Mouse (Mus musculus) ES-Bruce4 (cell line): ENCODE measurements at regions not wholly inside any gene's neighbourhood (a gene's known extent, or its start where the extent isn't known, plus 50 kb on each side); places are given as distances from the start of the nearest gene placed in this dataset.

Experiments used
- CTCF ChIP-seq: IDR thresholded peaks from one replicate; pipeline ENCODE4 v1.8.1; 2011; ENCODE audit warnings: low read depth, low read length
- EP300 ChIP-seq: IDR thresholded peaks from 2 replicates; pipeline ENCODE4 v1.6.1; 2011; ENCODE audit warnings: low read depth, low read length; ENCODE audit not compliant: insufficient read depth
- POLR2A ChIP-seq: IDR thresholded peaks from one replicate; pipeline ENCODE4 v1.8.1; 2011; ENCODE audit warnings: low read length; ENCODE audit not compliant: insufficient read depth

- TF ChIP-seq EP300 (no peak), CTCF (no peak), POLR2A (no peak)
Observed at GRCm38 (mm10) chr6:98801061-98801460, 458.5 kb upstream of the Gm765 start.
